In genomic region chr6:71543686-71544499, GRCm38 (mm10) we compare ENCODE assay signal across 8 mouse cellular contexts. TPM values are rescaled to one million over a fixed set of nuclear protein-coding genes. Genes with fewer than 3 reads are reported as not detected.
A peak's percentile ranks its signal among the peaks of the same experiment; 100 is the strongest.
DNase-seq lines count a peak whose midpoint lies in the region; ATAC-seq lines count a peak whose summit lies in the region.

TSS of gene Chmp3 (plus strand) at chr6:71543797.

- peaks cover 31% of the 10 kb centered on the region for H3K4me1 ChIP-seq in megakaryocyte, embryonic 14.5 days

- H3K36me3 ChIP-seq in megakaryocyte, embryonic 14.5 days (replicated peaks; ENCODE audit: low read length), result peaks cover 15% of the 10 kb centered on the region

- ATAC-seq in common myeloid progenitor, adult 5-6 weeks (replicated peaks; ENCODE audit: low read depth, poor library complexity, severe bottlenecking), result peak; percentile 94

- H3K9me3 ChIP-seq in megakaryocyte, embryonic 14.5 days, result no peaks in the 10 kb centered on the region

- peak; percentile 98 for DNase-seq in ZHBTc4 (ENCODE audit: low read depth, low spot score)
- DNase-seq in gastrocnemius, adult 8-10 months (ENCODE audit: low spot score in 2 of 2), result peak; percentile 93 to 95
- DNase-seq in hindlimb bud, embryonic 11.5 days (ENCODE audit: extremely low spot score, low read depth, low spot score), result peak; percentile 73
- peak; percentile 93 to 96 for DNase-seq in left cerebral cortex, adult 8-10 months (ENCODE audit: low spot score in 2 of 2)
- peak; percentile 96 to 97 for DNase-seq in right cerebral cortex, postnatal 10 days (ENCODE audit: low spot score in 2 of 2)
- peak; percentile 98 for DNase-seq in urinary bladder, postnatal 25 days (ENCODE audit: low spot score)

- no peaks in the 10 kb centered on the region for H3K27me3 ChIP-seq in megakaryocyte, embryonic 14.5 days (replicated peaks)

- H3K4me3 ChIP-seq in megakaryocyte, embryonic 14.5 days (replicated peaks), result peak within 1 kb of the TSS; percentile 95

RNA-seq across cellular contexts. Expression of gene Chmp3, which starts in this region (rescaled TPM):
- total RNA-seq in common myeloid progenitor, adult 5-6 weeks (2017), result 117 and 139 TPM in 2 replicates
- 10 to 100 TPM; 30.4 to 39.8 (median 38.9) TPM for total RNA-seq in gastrocnemius, adult 8-10 months (2022)
- 100 to 1,000 TPM; 105 to 122 (median 109) TPM for total RNA-seq in left cerebral cortex, adult 8-10 months (2022)
- polyA plus RNA-seq in megakaryocyte, embryonic 14.5 days (2012; ENCODE audit: insufficient read depth, low replicate concordance), result 7.6 and 33.8 TPM in 2 replicates

Comparison
In these comparisons a context has a peak if more than half of its experiments do, and no peak if none do; other contexts are left out.
1. Peak in every context shown above with its lines: DNase-seq, ATAC-seq and H3K4me3 ChIP-seq.